Mouse (Mus musculus) lung, embryonic 14.5 days (tissue): ENCODE results near the gene Abcd3. TPM values are rescaled to one million over a fixed set of nuclear protein-coding genes. Genes with fewer than 3 reads are reported as not detected.

Experiments used
- ATAC-seq: fragments of 200-750 bp; cut with Nextera tagmentation; 2 replicates; pipeline ENCODE4 v1.8.0; 2017; ENCODE audit warnings: mild to moderate bottlenecking, moderate TSS enrichment, moderate library complexity; ENCODE audit not compliant: insufficient read depth
- DNase-seq: peaks from one replicate; pipeline ENCODE4 v3.0.0-alpha.2; 2015
- H3K27ac ChIP-seq: fragments of 300-500 bp; sonication (generic); 2 replicates; pipeline ENCODE4 v1.5.1; 2014; ENCODE audit warnings: low read depth, mild to moderate bottlenecking, moderate library complexity
- H3K27me3 ChIP-seq: fragments of 300-500 bp; sonication (generic); 2 replicates; pipeline ENCODE4 v1.6.1; 2014; ENCODE audit warnings: low read length, control low read depth; ENCODE audit not compliant: insufficient read depth
- H3K36me3 ChIP-seq: fragments of 300-500 bp; sonication (generic); 2 replicates; pipeline ENCODE4 v1.6.1; 2014; ENCODE audit warnings: control low read depth; ENCODE audit not compliant: insufficient read depth
- H3K4me1 ChIP-seq: fragments of 300-500 bp; sonication (generic); 2 replicates; pipeline ENCODE4 v1.6.1; 2014; ENCODE audit warnings: antibody characterized with exemption, control low read depth; ENCODE audit not compliant: insufficient read depth
- H3K4me2 ChIP-seq: fragments of 300-500 bp; sonication (generic); 2 replicates; pipeline ENCODE4 v1.6.1; 2014; ENCODE audit warnings: mild to moderate bottlenecking
- H3K4me3 ChIP-seq: fragments of 300-500 bp; sonication (generic); 2 replicates; pipeline ENCODE4 v1.5.1; 2014; ENCODE audit warnings: low read depth, low read length
- H3K9ac ChIP-seq: fragments of 300-500 bp; sonication (generic); 2 replicates; pipeline ENCODE4 v1.6.1; 2014
- H3K9me3 ChIP-seq: fragments of 300-500 bp; sonication (generic); 2 replicates; pipeline ENCODE4 v1.6.1; 2016; ENCODE audit warnings: low read depth, low read length, control low read depth
- CTCF ChIP-seq: IDR thresholded peaks from 2 replicates; pipeline ENCODE4 v1.5.1; 2016; ENCODE audit warnings: antibody characterized with exemption, low read depth
- WGBS: fragments of 180-500 bp; shearing (Covaris S2); extraction: QIAGEN DNeasy Blood & Tissue Kit; methylation state at CpG from one replicate; pipeline ENCODE4 v1.1.7; 2014; 5-methylcytosine and 5-hydroxymethylcytosine counted together
- polyA plus RNA-seq: library from polyadenylated mRNA; unstranded; fragments of >200 nt; fragmentation: Nextera tagmentation; extraction: Ambion mirVana; gene quantifications from 2 replicates; pipeline ENCODE4 v1.2.1, GENCODE M21; 2014

Gene Abcd3
- polyA plus RNA-seq, 1 experiment from 2014 or later, result 78.0 TPM

- Histone ChIP-seq H3K4me2 (no peak overlapping the region), H3K9ac (no peak overlapping the region), H3K36me3 (no peaks in the 10 kb centered on the region), H3K4me3 (no peak overlapping the region), H3K27ac (no peak overlapping the region), H3K9me3 (no peaks in the 10 kb centered on the region), H3K27me3 (peaks cover 5% of the 10 kb centered on the region; the same call in 1 of the 2 replicates), H3K4me1 (peaks cover 3% of the 10 kb centered on the region; the same call in 1 of the 2 replicates)
- WGBS, result 64% methylated on average over 3 of the region's 3 CpGs
- ATAC-seq, result no peak
- no peak for DNase-seq
- no peak for TF ChIP-seq CTCF
Observed at GRCm38 (mm10) chr3:121719701-121720100, 95.4 kb downstream of the Abcd3 start.

- no peaks in the 10 kb centered on the region for H3K9me3 ChIP-seq
- ATAC-seq (no peak), DNase-seq (no peak)
- peaks cover 5% of the 10 kb centered on the region; the same call in 1 of the 2 replicates for H3K27me3 ChIP-seq
- H3K4me1 ChIP-seq, result no peaks in the 10 kb centered on the region; the same call in 1 of the 2 replicates
- no peaks in the 10 kb centered on the region for H3K36me3 ChIP-seq
- no peak overlapping the region for H3K9ac ChIP-seq
- H3K4me3 ChIP-seq, result no peak overlapping the region
- TF ChIP-seq CTCF, result no peak
- no peak overlapping the region for H3K27ac ChIP-seq
- no peak overlapping the region for H3K4me2 ChIP-seq
- 62% methylated on average over 8 of the region's 8 CpGs for WGBS
Observed at GRCm38 (mm10) chr3:121718679-121719078, 96.4 kb downstream of the Abcd3 start.

- Histone ChIP-seq H3K27me3 (peaks cover 1% of the 10 kb centered on the region; the same call in 1 of the 2 replicates), H3K9me3 (no peaks in the 10 kb centered on the region), H3K4me1 (peaks cover 6% of the 10 kb centered on the region; the same call in 1 of the 2 replicates), H3K9ac (no peak overlapping the region), H3K36me3 (no peaks in the 10 kb centered on the region), H3K4me2 (no peak overlapping the region), H3K27ac (no peak overlapping the region), H3K4me3 (no peak overlapping the region)
- DNase-seq (no peak), ATAC-seq (no peak)
- 77% methylated on average over 5 of the region's 5 CpGs for WGBS
- TF ChIP-seq CTCF, result no peak
Observed at GRCm38 (mm10) chr3:121716480-121716879, 98.6 kb downstream of the Abcd3 start.

- H3K36me3 ChIP-seq, result no peaks in the 10 kb centered on the region
- ATAC-seq, result no peak
- no peak for DNase-seq
- H3K4me1 ChIP-seq, result peaks cover 6% of the 10 kb centered on the region; the same call in 1 of the 2 replicates
- H3K9me3 ChIP-seq, result no peaks in the 10 kb centered on the region
- H3K4me2 ChIP-seq, result no peak overlapping the region
- no peak overlapping the region for H3K27ac ChIP-seq
- TF ChIP-seq CTCF, result no peak
- H3K27me3 ChIP-seq, result no peaks in the 10 kb centered on the region
- 61% methylated on average over 6 of the region's 6 CpGs for WGBS
- H3K9ac ChIP-seq, result no peak overlapping the region
- no peak overlapping the region for H3K4me3 ChIP-seq
Observed at GRCm38 (mm10) chr3:121715741-121716459, 99.2 kb downstream of the Abcd3 start.

GRCm38 (mm10) chr3:121715336-121715735 is 99.8 kb downstream of the Abcd3 start:
- Histone ChIP-seq H3K4me2 (no peak overlapping the region), H3K36me3 (no peaks in the 10 kb centered on the region), H3K9me3 (no peaks in the 10 kb centered on the region), H3K4me3 (no peak overlapping the region), H3K27ac (no peak overlapping the region), H3K27me3 (no peaks in the 10 kb centered on the region), H3K9ac (no peak overlapping the region), H3K4me1 (peaks cover 6% of the 10 kb centered on the region; the same call in 1 of the 2 replicates)
- DNase-seq (no peak), ATAC-seq (no peak)
- no peak for TF ChIP-seq CTCF

- no peak for ATAC-seq
Observed at GRCm38 (mm10) chr3:121714461-121714860, 100.6 kb downstream of the Abcd3 start.

GRCm38 (mm10) chr3:121713816-121714215 is 101.3 kb downstream of the Abcd3 start:
- H3K4me1 ChIP-seq, result peaks cover 6% of the 10 kb centered on the region; the same call in 1 of the 2 replicates
- no peak overlapping the region for H3K4me3 ChIP-seq
- H3K36me3 ChIP-seq, result no peaks in the 10 kb centered on the region
- H3K27me3 ChIP-seq, result no peaks in the 10 kb centered on the region
- no peak for DNase-seq
- WGBS, result 52% methylated on average over 8 of the region's 8 CpGs
- H3K9ac ChIP-seq, result no peak overlapping the region
- H3K9me3 ChIP-seq, result no peaks in the 10 kb centered on the region
- ATAC-seq, result no peak
- TF ChIP-seq CTCF, result no peak
- H3K27ac ChIP-seq, result no peak overlapping the region
- H3K4me2 ChIP-seq, result no peak overlapping the region; the same call in 1 of the 2 replicates

More at GRCm38 (mm10) chr3:121714461-121714860, 100.6 kb downstream of the Abcd3 start:
- H3K27ac ChIP-seq, result no peak overlapping the region
- H3K4me3 ChIP-seq, result no peak overlapping the region
- no peaks in the 10 kb centered on the region for H3K9me3 ChIP-seq
- no peak for TF ChIP-seq CTCF
- H3K4me2 ChIP-seq, result no peak overlapping the region
- H3K9ac ChIP-seq, result no peak overlapping the region
- no peaks in the 10 kb centered on the region for H3K27me3 ChIP-seq
- peaks cover 6% of the 10 kb centered on the region; the same call in 1 of the 2 replicates for H3K4me1 ChIP-seq
- DNase-seq, result no peak
- H3K36me3 ChIP-seq, result no peaks in the 10 kb centered on the region
- 54% methylated on average over 2 of the region's 2 CpGs for WGBS
